Mouse (Mus musculus) CD8-positive naive resting alpha-beta T cell, adult 2 months (primary cell): ENCODE measurements at regions not wholly inside any gene's neighbourhood (a gene's known extent, or its start where the extent isn't known, plus 50 kb on each side); places are given as distances from the start of the nearest gene placed in this dataset.

ENCODE experiments used
- DNase-seq, 2 experiments: peaks; one replicate each; pipeline ENCODE4 v3.0.0; 2022; ENCODE audit warnings: low read depth in 2 of 2, low spot score in 2 of 2

GRCm38 (mm10) chr2:169357400-169357799 is 230.1 kb downstream of the Gm11011 start:
- no peak for DNase-seq

- DNase-seq, result no peak
Observed at GRCm38 (mm10) chr2:169351547-169351946, 236.0 kb downstream of the Gm11011 start.

GRCm38 (mm10) chr2:169346107-169346506 is 241.4 kb downstream of the Gm11011 start:
- no peak for DNase-seq

DNA sequence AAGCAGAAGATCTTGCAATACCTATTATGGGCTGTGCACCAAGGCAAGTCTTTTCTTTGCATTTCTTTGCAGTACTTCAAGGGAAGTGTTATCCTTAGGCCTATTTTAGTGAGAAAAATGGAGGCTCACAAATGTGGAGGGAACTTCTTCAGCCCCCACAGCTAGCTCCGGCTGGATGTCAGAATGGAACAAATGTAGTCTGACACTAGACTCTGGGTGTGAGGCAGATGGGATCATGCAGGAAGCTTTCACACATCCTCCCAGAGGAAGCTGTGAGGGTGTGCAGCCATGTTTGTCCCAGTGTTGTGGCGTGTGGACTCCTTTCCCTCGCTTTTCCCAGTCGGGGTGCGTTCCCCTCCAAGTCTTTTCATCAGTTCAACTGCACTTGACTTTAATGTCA is 268.0 kb downstream of the Gm11011 start:
- DNase-seq, result no peak

GRCm38 (mm10) chr2:169314396-169314930 is 273.1 kb downstream of the Gm11011 start:
- DNase-seq, result no peak

- DNase-seq, result no peak
Observed at GRCm38 (mm10) chr2:169311821-169312220, 275.7 kb downstream of the Gm11011 start.

GRCm38 (mm10) chr2:169311356-169311755 is 276.2 kb downstream of the Gm11011 start:
- DNase-seq, result no peak

DNA sequence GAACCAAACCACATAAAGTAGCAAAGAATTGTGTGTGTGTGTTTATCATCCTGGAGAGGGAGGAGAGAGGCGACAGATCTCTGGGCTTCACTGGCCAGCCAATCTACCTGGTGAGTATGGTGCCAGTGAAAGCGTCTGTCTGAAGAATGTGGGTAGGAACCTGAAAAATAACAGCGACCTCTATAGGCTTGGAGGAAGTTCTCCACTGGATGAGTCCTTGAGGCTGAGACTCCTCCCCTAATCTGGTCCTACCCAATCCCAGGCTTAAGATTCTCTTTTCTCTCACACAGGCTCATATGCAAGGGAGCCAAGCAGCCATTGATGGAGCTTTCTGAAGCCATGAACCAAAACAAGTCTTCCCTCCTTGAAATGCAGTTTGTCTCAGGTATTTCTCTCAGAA is 283.2 kb downstream of the Gm11011 start:
- DNase-seq, result no peak

DNA sequence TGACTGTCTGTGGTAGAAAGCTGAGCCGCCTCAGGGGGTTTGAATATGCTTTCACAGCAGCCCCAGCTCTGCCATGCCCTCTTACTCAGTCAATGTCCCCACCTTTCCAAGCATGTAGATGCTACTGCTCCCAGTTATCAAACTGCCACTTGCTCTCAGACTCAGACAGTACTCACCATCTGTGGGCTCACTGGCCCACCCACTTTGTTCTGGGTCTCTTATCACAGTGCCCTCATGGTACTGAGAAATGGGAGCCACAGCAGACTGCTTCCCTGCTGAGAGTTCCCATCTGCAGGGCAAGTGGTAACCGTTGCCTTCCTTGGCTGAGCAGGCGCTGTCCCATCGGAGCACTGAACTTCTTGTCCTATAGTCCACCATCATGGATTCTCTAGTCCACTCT is 286.6 kb downstream of the Gm11011 start:
- no peak for DNase-seq

GRCm38 (mm10) chr2:169300411-169300810 is 287.1 kb downstream of the Gm11011 start:
- no peak for DNase-seq

DNA sequence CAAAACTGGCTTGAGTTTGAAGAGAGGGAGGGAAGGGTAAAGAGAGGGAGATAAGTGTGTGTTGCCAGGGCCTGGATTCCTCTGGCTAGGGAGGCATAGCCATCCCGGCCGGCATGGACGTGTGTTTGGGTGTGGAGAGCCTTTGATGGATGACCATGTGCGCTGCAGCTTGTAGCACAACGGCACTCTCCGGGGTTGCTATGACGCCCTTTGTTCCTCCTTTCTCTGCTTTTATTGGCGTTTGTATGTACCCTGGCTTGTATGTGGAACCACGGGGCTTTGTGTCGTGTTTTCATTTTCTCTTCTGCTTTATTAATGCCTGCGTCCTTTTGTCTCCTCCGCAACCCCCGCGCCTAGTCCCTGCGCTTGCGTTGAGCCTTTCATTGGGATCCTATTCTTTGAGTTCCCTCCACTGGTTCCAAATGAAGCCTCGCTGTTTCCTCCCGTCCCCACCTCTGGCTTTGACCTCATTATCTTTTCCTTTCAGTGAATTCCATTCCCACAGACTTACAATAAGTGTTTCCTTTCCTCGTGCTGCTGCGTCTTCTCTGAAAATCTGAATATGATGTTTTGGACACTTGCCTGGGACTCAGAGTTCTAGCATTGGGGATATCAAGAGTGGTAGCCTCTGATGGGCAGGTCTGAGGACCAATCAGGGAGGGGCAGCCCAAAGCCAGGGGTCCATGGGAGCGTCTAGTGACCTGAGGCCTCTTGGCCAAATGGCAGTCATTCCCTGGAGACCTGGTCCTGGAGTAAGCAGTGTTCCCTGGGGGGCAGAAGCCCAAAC is 289.5 kb downstream of the Gm11011 start:
- DNase-seq, result no peak

DNA sequence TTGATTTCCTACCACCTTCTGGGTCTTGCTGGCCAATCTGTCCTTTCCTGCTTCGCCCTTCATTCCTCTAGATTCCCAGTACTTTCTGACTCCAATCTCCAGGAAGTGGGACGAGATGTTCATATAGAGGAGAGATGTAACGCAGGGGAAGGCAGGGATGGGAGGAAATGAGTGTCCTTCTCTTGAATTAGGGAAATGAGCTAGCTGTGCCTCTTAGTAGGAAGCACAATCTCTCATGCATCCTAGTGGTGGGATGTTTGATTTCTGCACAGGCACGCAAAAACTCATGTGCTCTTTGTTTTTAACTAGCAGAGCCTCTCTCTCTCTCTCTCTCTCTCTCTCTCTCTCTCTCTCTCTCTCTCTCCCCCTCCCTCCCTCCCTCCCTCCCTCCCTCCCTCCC is 290.3 kb downstream of the Gm11011 start:
- DNase-seq, result no peak

DNA sequence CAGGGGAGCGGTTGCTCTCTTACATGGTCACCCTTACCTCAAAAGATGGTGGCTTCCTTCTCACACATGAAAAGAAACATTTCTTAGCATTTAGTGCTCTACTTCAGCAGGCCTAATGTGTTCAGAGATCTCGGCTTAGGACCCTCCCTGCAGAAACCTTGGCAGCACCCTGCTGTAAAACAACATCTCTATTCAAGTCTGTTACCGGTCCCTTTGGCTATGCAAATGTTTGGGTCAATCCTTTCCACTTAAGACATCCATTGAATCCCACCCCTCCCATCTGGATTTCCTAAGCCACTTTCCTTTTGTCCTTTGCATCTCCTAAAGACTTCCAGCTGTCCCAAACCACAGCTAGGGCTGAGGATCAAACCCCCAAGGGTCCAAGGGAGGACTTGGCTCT is 294.2 kb downstream of the Gm11011 start:
- DNase-seq, result no peak

DNA sequence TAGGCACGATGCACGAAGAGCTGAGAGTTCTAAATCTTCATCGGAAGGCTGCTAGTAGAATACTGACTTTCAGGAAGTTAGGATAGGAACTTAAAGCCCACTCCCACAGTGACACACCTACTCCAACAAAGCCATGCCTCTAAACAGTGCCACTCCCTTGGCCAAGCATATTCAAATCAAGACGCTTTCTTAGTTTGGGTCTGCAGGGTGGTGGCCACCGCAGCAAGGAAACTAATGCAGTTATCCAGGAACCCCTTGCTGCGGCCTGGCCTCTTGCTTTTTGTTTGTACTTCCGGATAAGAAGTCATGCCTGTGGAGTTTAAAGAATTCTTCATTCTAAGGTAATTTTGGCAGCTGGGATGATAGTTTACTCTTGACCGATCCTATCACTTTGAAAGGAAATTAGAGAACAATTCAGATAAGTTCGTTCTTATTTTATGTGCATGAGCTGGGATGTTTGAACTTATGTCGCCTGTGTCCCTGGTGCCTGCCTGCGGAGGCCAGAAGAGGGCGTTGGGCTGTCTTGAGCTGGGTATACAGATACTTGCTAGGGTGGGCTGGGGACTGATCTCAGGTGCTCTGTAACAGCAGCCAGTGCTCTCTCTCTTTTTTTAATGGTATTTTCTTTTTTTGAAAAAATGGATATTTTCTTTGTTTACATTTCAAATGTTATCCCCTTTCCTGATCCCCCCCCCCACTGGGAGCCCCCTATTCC is 298.5 kb downstream of the Gm11011 start:
- DNase-seq, result no peak

DNA sequence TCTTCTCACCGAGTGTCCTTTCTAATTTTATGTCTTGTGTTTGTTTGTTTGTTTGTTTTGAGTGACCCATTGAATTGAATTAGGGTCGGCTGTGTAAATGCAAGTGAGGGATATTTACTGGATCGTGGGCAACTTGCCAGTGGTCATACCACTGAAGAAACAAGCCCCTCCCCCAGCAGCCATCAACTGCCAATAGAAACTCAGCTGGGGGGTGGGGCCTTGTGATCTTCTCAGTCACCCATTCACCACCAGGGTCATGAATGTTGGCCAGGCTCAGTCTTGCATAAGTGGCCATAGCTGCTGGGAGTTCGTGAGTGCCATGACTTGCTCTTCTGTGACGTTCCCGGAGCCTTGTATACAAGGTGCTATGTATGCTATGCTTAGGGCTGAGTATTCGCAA is 300.8 kb downstream of the Gm11011 start:
- no peak for DNase-seq

DNA sequence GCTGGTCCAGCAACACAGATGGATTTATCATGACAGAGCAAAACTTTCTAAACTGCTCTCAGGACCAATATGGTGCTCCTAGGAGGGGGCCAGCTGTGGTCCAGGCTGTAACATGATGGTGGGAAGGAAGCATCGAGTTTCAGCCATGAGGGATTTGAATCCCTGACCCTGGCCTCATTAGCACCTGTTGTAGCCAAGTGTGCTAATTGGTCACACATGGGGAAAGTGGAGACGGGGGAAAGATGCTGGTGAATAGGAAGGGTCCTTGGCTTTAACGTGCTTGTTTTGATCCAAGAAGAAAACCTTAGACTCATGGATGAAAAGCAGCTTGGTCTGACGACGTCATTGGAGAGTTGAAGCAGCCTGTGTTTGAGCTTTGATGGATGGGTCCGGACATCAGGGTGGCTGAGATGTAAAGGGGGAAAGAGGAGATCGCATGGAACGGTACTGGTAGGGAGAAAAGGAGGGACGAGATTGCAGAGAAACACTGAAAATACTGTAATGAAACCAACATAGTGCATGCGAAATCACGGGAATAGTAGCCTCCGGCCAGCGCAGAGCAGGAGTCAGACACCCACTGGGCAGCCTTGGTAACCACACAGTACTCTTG is 304.9 kb downstream of the Gm11011 start:
- no peak for DNase-seq

DNA sequence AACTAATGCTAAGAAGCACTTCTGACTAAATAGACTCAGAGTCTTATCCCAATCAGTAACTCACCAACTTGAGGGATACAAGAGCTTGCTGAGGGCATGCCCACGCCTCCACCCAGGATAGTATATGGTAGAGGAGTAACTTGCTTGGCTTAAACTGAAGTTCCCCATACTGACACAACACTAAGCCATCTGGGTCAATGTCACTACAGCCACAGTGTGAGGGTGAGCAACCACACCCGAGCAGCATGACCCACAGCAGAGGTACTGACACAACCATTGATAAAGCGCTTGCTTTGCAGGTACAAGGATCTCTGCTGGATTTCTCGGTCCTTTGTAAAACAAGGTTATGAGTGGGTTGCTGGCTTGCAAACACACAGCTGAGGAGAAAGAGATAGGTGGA is 312.2 kb downstream of the Gm11011 start:
- no peak for DNase-seq

GRCm38 (mm10) chr2:169274101-169274500 is 313.4 kb downstream of the Gm11011 start:
- DNase-seq, result no peak

GRCm38 (mm10) chr2:169272622-169273021 is 314.9 kb downstream of the Gm11011 start:
- no peak for DNase-seq

- DNase-seq, result no peak
Observed at GRCm38 (mm10) chr2:169272018-169272417, 315.5 kb downstream of the Gm11011 start.

DNA sequence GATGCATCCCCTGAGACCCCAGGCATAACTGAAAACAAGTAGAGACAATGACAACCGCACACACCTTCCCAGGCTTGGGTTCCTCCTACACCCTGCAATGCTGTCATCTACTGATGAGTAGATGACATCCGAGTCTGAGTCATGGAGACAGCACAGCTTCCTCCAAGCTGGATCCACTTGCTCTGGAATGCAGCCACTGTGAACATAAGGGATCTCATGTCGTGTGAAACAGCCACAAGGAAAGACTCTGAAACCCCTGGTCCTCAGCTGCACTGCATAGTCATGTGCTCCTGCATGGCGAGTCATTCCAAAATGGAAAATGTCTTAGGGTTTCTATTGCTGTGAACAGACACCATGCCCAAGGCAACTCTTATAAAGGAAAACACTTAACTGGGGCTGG is 305.2 kb upstream of the Zfp64 start:
- DNase-seq, result no peak

DNA sequence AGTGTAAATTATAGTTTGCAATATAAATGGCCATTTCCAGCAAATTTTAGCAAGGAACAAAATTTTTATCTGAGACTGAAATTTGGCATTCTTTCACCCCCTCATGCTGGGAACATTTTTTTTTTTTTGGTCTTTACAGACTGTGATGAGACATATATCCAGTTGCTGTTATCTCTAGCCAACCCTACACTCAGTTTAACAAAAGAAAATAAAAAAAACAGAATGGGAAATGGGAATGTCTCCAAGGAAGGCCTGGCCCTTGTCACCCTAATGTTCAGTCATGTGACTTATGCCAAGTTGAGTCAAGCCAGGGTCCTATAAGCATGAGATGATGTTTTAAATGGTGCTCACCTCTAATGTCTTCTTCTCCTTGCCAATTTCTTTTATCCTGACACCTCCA is 289.2 kb upstream of the Zfp64 start:
- no peak for DNase-seq
